Mouse (Mus musculus) intestine, embryonic 15.5 days (tissue): ENCODE results near the gene Adora1. TPM values are rescaled to one million over a fixed set of nuclear protein-coding genes. Genes with fewer than 3 reads are reported as not detected.
A peak's percentile ranks its signal among the peaks of the same experiment; 100 is the strongest.

Source experiments
- ATAC-seq: fragments of 200-750 bp; cut with Nextera tagmentation; 2 replicates; pipeline ENCODE4 v1.8.0; 2017; ENCODE audit warnings: moderate TSS enrichment, moderate library complexity
- H3K27ac ChIP-seq: fragments of 300-500 bp; sonication (generic); 2 replicates; pipeline ENCODE4 v1.5.1; 2015; ENCODE audit warnings: mild to moderate bottlenecking, inconsistent platforms
- H3K27me3 ChIP-seq: fragments of 300-500 bp; sonication (generic); replicated peaks from 2 replicates; pipeline ENCODE4 v1.6.1; 2015; ENCODE audit warnings: inconsistent platforms
- H3K36me3 ChIP-seq: fragments of 300-500 bp; sonication (generic); 2 replicates; pipeline ENCODE4 v1.6.1; 2015; ENCODE audit warnings: inconsistent platforms
- H3K4me1 ChIP-seq: fragments of 300-500 bp; sonication (generic); replicated peaks from 2 replicates; pipeline ENCODE4 v1.6.1; 2015; ENCODE audit warnings: inconsistent platforms
- H3K4me2 ChIP-seq: fragments of 300-500 bp; sonication (generic); replicated peaks from 2 replicates; pipeline ENCODE4 v1.6.1; 2015; ENCODE audit warnings: mild to moderate bottlenecking, inconsistent platforms
- H3K4me3 ChIP-seq: fragments of 300-500 bp; sonication (generic); replicated peaks from 2 replicates; pipeline ENCODE4 v1.5.1; 2015; ENCODE audit warnings: inconsistent platforms
- H3K9ac ChIP-seq: fragments of 300-500 bp; sonication (generic); 2 replicates; pipeline ENCODE4 v1.6.1; 2015; ENCODE audit warnings: inconsistent platforms
- H3K9me3 ChIP-seq: fragments of 300-500 bp; sonication (generic); 2 replicates; pipeline ENCODE4 v1.6.1; 2016; ENCODE audit warnings: inconsistent platforms
- WGBS: fragments of 180-500 bp; shearing (Covaris S2); methylation state at CpG from one replicate; pipeline ENCODE4 v1.1.7; 2015; 5-methylcytosine and 5-hydroxymethylcytosine counted together
- polyA plus RNA-seq: library from polyadenylated mRNA; unstranded; fragments of >200 nt; fragmentation: Nextera tagmentation; extraction: Ambion mirVana; gene quantifications from 2 replicates; pipeline ENCODE4 v1.2.1, GENCODE M21; 2015

Adora1 gene
- polyA plus RNA-seq, 1 experiment from 2014 or later, result 4.0 TPM

GRCm38 (mm10) chr1:134210179-134210755 lies 25.0 kb downstream of the Adora1 start:
- no peak overlapping the region for H3K9ac ChIP-seq
- no peak for ATAC-seq
- 73% methylated on average over 6 of the region's 6 CpGs for WGBS
- H3K4me1 ChIP-seq, result peaks cover 33% of the 10 kb centered on the region
- no peaks in the 10 kb centered on the region for H3K27me3 ChIP-seq
- H3K4me3 ChIP-seq, result no peak overlapping the region
- no peak overlapping the region for H3K4me2 ChIP-seq
- H3K36me3 ChIP-seq, result no peaks in the 10 kb centered on the region
- H3K9me3 ChIP-seq, result no peaks in the 10 kb centered on the region
- no peak overlapping the region for H3K27ac ChIP-seq

GRCm38 (mm10) chr1:134206085-134206484 lies 29.1 kb downstream of the Adora1 start:
- Histone ChIP-seq H3K4me3 (no peak overlapping the region), H3K4me2 (0 out of 2 replicates have a peak overlapping the region, but pooled peaks have one; percentile 4), H3K9ac (no peak overlapping the region), H3K9me3 (no peaks in the 10 kb centered on the region), H3K4me1 (peaks cover 20% of the 10 kb centered on the region), H3K36me3 (no peaks in the 10 kb centered on the region), H3K27me3 (no peaks in the 10 kb centered on the region), H3K27ac (peak overlapping the region; percentile 15; the same call in 1 of the 2 replicates)
- WGBS, result 18% methylated on average over 5 of the region's 5 CpGs
- ATAC-seq, result peak; percentile 76

- no peak overlapping the region for H3K4me3 ChIP-seq
- no peak overlapping the region for H3K9ac ChIP-seq
- 0 out of 2 replicates have a peak overlapping the region, but pooled peaks have one; percentile 15 for H3K27ac ChIP-seq
- H3K27me3 ChIP-seq, result no peaks in the 10 kb centered on the region
- no peaks in the 10 kb centered on the region for H3K36me3 ChIP-seq
- H3K4me2 ChIP-seq, result 0 out of 2 replicates have a peak overlapping the region, but pooled peaks have one; percentile 6
- peaks cover 14% of the 10 kb centered on the region for H3K4me1 ChIP-seq
- 37% methylated on average over 9 of the region's 9 CpGs for WGBS
- ATAC-seq, result peak; percentile 92
- no peaks in the 10 kb centered on the region for H3K9me3 ChIP-seq
Measured at GRCm38 (mm10) chr1:134205296-134206018, 29.8 kb downstream of the Adora1 start.

- no peak overlapping the region for H3K9ac ChIP-seq
- no peak overlapping the region for H3K4me2 ChIP-seq
- no peak overlapping the region for H3K27ac ChIP-seq
- no peaks in the 10 kb centered on the region for H3K36me3 ChIP-seq
- no peak overlapping the region for H3K4me3 ChIP-seq
- H3K9me3 ChIP-seq, result no peaks in the 10 kb centered on the region
- H3K4me1 ChIP-seq, result peaks cover 14% of the 10 kb centered on the region
- no peak for ATAC-seq
- WGBS, result 92% methylated on average over 13 of the region's 13 CpGs
- no peaks in the 10 kb centered on the region for H3K27me3 ChIP-seq
Measured at GRCm38 (mm10) chr1:134204230-134204629, 31.0 kb downstream of the Adora1 start.

- Histone ChIP-seq H3K4me1 (peaks cover 14% of the 10 kb centered on the region), H3K4me2 (no peak overlapping the region), H3K36me3 (no peaks in the 10 kb centered on the region), H3K9ac (no peak overlapping the region), H3K27me3 (no peaks in the 10 kb centered on the region), H3K9me3 (no peaks in the 10 kb centered on the region), H3K4me3 (no peak overlapping the region), H3K27ac (no peak overlapping the region)
- no peak for ATAC-seq
- WGBS, result 37% methylated on average over 3 of the region's 3 CpGs
Measured at GRCm38 (mm10) chr1:134201751-134202420, 33.3 kb downstream of the Adora1 start.

- Histone ChIP-seq H3K27ac (no peak overlapping the region), H3K36me3 (no peaks in the 10 kb centered on the region), H3K9me3 (no peaks in the 10 kb centered on the region), H3K9ac (no peak overlapping the region), H3K27me3 (no peaks in the 10 kb centered on the region), H3K4me2 (no peak overlapping the region), H3K4me1 (peaks cover 9% of the 10 kb centered on the region), H3K4me3 (no peak overlapping the region)
- WGBS, result 89% methylated on average over 6 of the region's 6 CpGs
- ATAC-seq, result no peak
Measured at GRCm38 (mm10) chr1:134200998-134201686, 34.1 kb downstream of the Adora1 start.

- no peak overlapping the region for H3K27ac ChIP-seq
- H3K4me3 ChIP-seq, result no peak overlapping the region
- H3K36me3 ChIP-seq, result no peaks in the 10 kb centered on the region
- no peak overlapping the region for H3K4me2 ChIP-seq
- peaks cover 12% of the 10 kb centered on the region for H3K4me1 ChIP-seq
- H3K9me3 ChIP-seq, result no peaks in the 10 kb centered on the region
- no peak for ATAC-seq
- no peaks in the 10 kb centered on the region for H3K27me3 ChIP-seq
- WGBS, result 48% methylated on average over 2 of the region's 2 CpGs
- H3K9ac ChIP-seq, result no peak overlapping the region
Measured at GRCm38 (mm10) chr1:134200481-134200880, 34.8 kb downstream of the Adora1 start.

GRCm38 (mm10) chr1:134198197-134198995 lies 36.8 kb downstream of the Adora1 start:
- Histone ChIP-seq H3K9ac (no peak overlapping the region), H3K4me2 (no peak overlapping the region), H3K27me3 (no peaks in the 10 kb centered on the region), H3K4me3 (no peak overlapping the region), H3K27ac (no peak overlapping the region), H3K36me3 (no peaks in the 10 kb centered on the region), H3K9me3 (no peaks in the 10 kb centered on the region), H3K4me1 (peaks cover 21% of the 10 kb centered on the region)
- 79% methylated on average over 12 of the region's 12 CpGs for WGBS
- ATAC-seq, result no peak

GRCm38 (mm10) chr1:134197325-134197982 lies 37.8 kb downstream of the Adora1 start:
- Histone ChIP-seq H3K4me2 (no peak overlapping the region), H3K27me3 (no peaks in the 10 kb centered on the region), H3K9ac (no peak overlapping the region), H3K27ac (no peak overlapping the region), H3K4me1 (peaks cover 22% of the 10 kb centered on the region), H3K9me3 (no peaks in the 10 kb centered on the region), H3K36me3 (no peaks in the 10 kb centered on the region), H3K4me3 (no peak overlapping the region)
- no peak for ATAC-seq
- WGBS, result 80% methylated on average over 15 of the region's 15 CpGs

GRCm38 (mm10) chr1:134196386-134196785 lies 38.8 kb downstream of the Adora1 start:
- Histone ChIP-seq H3K36me3 (no peaks in the 10 kb centered on the region), H3K4me2 (no peak overlapping the region; the same call in 1 of the 2 replicates), H3K4me1 (peaks cover 22% of the 10 kb centered on the region), H3K9ac (no peak overlapping the region), H3K9me3 (no peaks in the 10 kb centered on the region), H3K27me3 (no peaks in the 10 kb centered on the region), H3K4me3 (no peak overlapping the region), H3K27ac (no peak overlapping the region; the same call in 1 of the 2 replicates)
- 69% methylated on average over 4 of the region's 4 CpGs for whole genome bisulfite sequencing
- peak; percentile 32; the same call in 1 of the 2 replicates for ATAC-seq

GRCm38 (mm10) chr1:134195979-134196378 lies 39.3 kb downstream of the Adora1 start:
- H3K4me2 ChIP-seq, result no peak overlapping the region; the same call in 1 of the 2 replicates
- no peak overlapping the region for H3K4me3 ChIP-seq
- ATAC-seq, result peak; percentile 36
- no peaks in the 10 kb centered on the region for H3K9me3 ChIP-seq
- H3K27me3 ChIP-seq, result no peaks in the 10 kb centered on the region
- H3K9ac ChIP-seq, result no peak overlapping the region
- peak overlapping the region; percentile 44 for H3K27ac ChIP-seq
- peaks cover 22% of the 10 kb centered on the region for H3K4me1 ChIP-seq
- WGBS, result 45% methylated on average over 4 of the region's 4 CpGs
- no peaks in the 10 kb centered on the region for H3K36me3 ChIP-seq
